Mouse (Mus musculus): ENCODE data around the gene D630003M21Rik.

Gene D630003M21Rik

GRCm38 (mm10) chr2:158228670-158229502 is at the start of gene D630003M21Rik:
TSS of gene D630003M21Rik (minus strand) at chr2:158229222.
- no peak for DNase-seq (ENCODE audit: low read depth, low spot score)

GRCm38 (mm10) chr2:158276878-158277277 is 47.9 kb upstream of the D630003M21Rik start:
- DNase-seq (ENCODE audit: low read depth, low spot score), result no peak

DNA sequence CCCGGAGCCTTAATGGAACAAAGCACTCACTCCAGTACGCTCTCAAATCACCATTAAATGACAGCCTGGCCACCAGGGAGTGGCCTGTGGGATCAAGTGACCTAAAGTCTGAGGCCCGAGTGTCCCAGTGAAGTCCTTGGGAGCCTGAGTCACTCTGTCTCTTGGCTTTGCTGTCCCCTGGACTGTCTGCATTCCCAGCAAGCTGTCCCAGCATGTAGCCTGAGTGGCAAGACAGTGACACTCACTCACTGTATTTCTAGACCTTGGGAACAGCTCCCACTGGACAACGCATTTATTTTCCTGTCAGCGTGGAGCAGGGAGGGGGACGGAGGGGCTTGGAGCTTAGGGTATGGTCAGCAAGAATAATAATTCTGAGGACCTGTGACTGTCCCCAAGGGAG is 47.4 kb upstream of the D630003M21Rik start:
- DNase-seq (ENCODE audit: low read depth, low spot score), result no peak

- DNase-seq (ENCODE audit: low read depth, low spot score), result no peak
Observed at GRCm38 (mm10) chr2:158275811-158276210, 46.8 kb upstream of the D630003M21Rik start.

- no peak for DNase-seq (ENCODE audit: low read depth, low spot score)
Observed at GRCm38 (mm10) chr2:158275349-158275748, 46.3 kb upstream of the D630003M21Rik start.

GRCm38 (mm10) chr2:158273646-158274045 is 44.6 kb upstream of the D630003M21Rik start:
- no peak for DNase-seq (ENCODE audit: low read depth, low spot score)

DNA sequence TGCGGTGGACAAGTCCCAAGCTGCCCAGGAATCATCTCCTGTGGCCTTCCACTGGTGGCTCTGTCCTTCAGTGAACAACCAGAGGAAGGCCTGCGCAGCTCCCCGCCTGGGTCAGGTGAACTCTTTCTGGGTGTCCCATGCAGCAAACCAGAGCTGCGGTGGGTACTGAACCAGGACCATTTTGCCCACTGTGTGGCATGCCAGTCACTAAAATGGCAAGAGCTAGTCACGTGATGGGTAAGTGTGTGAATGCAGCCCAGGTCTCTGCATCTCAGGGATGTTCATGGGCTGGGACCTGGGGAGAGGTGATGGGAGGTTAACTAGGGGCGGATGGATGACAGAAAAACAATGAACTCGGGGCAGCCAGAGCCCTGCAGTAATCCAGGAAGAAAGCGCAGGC is 41.0 kb upstream of the D630003M21Rik start:
- DNase-seq (ENCODE audit: low read depth, low spot score), result no peak

DNA sequence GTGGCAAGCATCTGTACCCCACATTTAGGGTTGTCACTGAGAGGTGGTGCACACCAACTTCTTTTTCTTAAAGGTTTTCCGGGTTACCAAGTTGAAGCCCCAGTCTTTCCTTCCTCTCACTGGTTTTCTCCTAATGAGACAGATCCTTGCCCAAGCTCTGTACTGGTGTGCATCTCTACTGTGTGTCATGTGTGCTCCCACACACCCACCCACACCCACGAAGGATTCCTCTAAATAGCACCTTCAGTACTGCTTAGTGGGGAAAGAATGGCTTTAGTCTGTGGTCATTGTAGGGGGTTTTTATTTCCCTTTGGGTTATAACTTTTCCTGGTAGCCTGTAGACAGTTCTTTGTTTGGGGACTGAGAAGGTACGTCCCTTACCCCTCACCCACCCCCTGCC is 35.9 kb upstream of the D630003M21Rik start:
- DNase-seq (ENCODE audit: low read depth, low spot score), result no peak

DNA sequence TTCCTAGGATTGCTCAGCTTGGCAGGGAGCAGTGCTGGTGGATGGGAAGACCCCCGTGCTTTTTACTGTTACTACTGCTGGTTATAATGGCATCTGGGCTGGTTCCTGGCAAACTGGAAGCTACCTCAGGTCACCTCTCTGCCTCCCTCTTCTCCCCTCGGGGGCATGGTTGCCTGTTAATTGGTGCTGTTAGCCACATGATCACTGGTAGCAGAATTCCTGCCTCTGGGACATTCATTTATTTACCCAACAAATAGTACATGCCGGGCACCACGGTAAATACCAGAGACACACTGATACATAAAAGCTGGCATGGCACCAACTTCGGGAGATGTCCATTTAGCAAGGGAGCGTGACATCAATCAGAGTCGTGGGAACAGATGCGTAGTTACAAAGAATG is 30.5 kb upstream of the D630003M21Rik start:
- no peak for DNase-seq (ENCODE audit: low read depth, low spot score)

DNA sequence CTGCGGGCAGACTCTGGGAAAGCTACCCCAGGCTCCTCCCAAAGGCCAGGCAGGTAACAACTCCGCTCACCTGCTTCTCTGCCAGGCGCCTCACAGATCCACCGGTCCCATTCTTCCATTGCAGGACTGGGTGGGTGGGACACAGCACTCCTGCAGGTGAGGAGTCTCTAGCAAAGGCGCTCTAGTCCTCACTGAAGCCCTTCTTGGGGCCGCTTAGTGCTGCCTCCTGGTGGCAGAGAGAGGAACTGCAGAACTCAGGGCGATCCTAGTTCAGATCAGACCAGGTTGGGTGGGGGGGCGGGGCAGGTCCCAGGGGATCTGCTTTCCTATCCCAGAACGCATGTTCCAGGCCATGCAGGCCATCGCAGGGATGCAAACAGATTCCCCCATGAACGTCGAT is 29.8 kb upstream of the D630003M21Rik start:
- peak; percentile 56 for DNase-seq (ENCODE audit: low read depth, low spot score)

GRCm38 (mm10) chr2:158258005-158258418 is 29.0 kb upstream of the D630003M21Rik start, which contains the start of gene Bpi:
TSS of gene Bpi (plus strand) at chr2:158258094.
- DNase-seq (ENCODE audit: low read depth, low spot score), result no peak

- DNase-seq (ENCODE audit: low read depth, low spot score), result no peak
Observed at GRCm38 (mm10) chr2:158256894-158257293, 27.9 kb upstream of the D630003M21Rik start.

- no peak for DNase-seq (ENCODE audit: low read depth, low spot score)
Observed at GRCm38 (mm10) chr2:158253806-158254205, 24.8 kb upstream of the D630003M21Rik start.

DNA sequence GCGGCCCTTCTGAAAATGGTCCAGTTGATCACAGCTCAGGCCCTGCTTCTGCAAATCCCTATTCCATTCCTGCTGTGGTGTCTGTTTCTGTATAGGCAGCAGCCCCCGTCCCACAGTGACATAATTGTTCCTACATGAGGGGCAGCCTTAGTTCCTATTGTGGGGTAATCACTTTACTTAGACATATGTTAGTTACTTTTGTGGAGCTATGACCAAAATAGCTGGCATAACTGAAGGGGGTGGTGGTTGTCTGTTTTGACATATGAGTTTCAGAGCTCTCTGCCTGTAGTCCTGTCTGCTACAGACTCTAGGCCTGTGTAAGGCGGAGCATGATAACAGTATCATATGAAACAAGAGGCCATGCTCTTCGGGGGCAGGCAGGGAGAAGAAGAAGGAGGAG is 21.5 kb upstream of the D630003M21Rik start:
- DNase-seq (ENCODE audit: low read depth, low spot score), result no peak

DNA sequence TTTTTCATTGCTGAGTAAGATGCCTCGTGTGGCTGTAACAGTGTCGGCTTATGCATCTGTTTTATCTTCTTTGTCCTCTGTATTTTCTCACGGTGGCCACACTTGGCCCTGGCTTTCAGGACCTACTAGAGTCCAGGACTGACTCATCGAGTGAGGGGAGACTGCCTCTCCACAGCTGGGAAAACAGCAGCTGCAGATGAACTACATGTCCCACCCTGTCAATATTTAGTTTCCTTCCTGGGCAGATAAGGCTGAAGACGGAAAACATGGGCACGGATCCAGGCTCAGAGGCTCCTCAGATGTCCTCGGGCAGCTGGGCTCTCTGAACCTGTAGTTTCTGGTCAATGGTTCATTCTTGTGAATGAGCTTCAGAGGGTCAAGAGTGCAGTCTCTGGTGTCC is 19.3 kb upstream of the D630003M21Rik start:
- peak; percentile 73 for DNase-seq (ENCODE audit: low read depth, low spot score)

DNA sequence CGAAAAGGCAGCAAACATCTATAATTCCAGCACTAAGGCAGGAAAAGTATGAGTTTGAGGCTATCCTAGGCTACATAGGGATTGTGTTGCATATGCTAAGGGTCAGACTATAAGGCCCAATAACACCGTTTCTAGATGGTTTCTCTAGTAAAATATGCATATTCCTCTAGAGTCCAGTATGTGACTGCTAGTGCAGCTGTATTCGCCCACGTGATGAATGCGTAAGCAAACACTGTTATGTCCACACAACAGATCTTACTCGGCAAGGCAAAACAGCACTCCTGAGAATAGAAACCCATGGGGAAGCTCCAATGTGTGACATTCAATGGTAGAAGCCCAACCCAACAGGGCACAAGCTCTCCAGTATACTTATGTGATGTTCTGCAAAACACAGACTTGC is 18.8 kb upstream of the D630003M21Rik start:
- no peak for DNase-seq (ENCODE audit: low read depth, low spot score)

DNA sequence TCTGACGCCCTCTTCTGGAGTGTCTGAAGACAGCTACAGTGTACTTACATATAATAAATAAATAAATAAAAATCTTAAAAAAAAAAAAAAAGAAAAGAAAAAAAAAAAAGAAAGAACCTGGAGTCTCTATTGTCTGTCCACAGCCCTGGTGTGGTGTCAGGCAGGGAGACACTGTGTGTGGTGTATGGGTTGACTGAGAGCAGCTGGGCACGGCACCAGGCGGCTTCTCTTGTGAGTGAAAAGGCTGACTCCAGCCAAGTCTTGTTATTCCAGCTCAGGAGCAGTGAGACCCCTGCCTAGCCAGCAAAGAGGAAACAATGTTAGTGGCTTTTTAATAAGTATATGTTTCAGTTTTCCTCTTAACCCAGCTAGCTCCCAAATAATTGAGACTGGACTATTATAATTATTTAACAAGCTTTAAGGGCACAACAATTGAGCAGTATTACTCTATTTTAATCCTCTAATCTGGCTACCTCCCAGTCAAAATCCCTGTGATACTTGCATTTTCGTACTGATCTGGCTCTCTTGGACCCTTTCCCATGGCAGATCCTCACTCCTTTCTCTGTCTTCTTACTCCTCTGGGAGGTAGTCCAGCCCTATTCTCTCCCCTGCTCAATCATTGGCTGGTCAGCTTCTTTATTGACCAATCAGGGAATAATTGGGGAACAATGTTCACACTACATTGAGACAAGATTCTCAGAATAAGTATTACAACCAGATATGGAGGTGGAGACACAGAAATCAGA is 16.2 kb upstream of the D630003M21Rik start:
- no peak for DNase-seq (ENCODE audit: low read depth, low spot score)

- peak; percentile 62 for DNase-seq (ENCODE audit: low read depth, low spot score)
Observed at GRCm38 (mm10) chr2:158243129-158243870, 14.3 kb upstream of the D630003M21Rik start.

- no peak for DNase-seq (ENCODE audit: low read depth, low spot score)
Observed at GRCm38 (mm10) chr2:158242170-158242896, 13.3 kb upstream of the D630003M21Rik start.

DNA sequence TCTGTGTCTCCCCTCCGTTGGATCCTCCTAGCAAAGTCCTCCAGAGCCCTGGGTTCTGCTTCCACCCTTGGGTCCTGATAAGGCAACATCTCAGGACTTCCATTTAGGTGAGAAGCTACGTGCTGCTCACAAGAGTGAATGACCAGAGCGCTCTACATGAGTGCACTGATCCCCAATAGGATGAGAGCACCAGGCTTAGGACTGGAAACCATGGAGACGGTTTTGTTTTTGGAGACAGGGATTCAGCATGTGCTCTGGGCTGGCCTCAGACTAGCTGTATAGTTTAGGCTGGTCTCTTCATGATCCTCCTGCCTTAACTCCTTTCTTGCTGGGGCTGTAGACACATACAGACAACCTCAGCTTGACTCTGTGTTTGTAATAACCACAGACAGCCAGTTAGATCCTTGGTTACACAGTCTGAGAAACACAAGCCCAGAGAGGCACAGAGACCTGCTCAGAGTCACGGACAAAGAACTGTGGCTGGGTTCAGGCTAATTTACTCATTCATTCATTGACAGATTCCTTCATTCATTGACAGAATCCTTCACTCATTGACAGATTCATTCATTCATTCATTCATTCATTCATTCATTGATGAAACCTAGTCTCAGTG is 12.2 kb upstream of the D630003M21Rik start:
- DNase-seq (ENCODE audit: low read depth, low spot score), result no peak

- no peak for DNase-seq (ENCODE audit: low read depth, low spot score)
Observed at GRCm38 (mm10) chr2:158238101-158238500, 9.1 kb upstream of the D630003M21Rik start.
